Mouse (Mus musculus) liver, embryonic 14.5 days (tissue): ENCODE results near the gene Rdh13. TPM values are rescaled to one million over a fixed set of nuclear protein-coding genes. Genes with fewer than 3 reads are reported as not detected.
A peak's percentile ranks its signal among the peaks of the same experiment; 100 is the strongest.

Experiments used
- ATAC-seq: fragments of 200-750 bp; cut with Nextera tagmentation; 2 replicates; pipeline ENCODE4 v1.8.0; 2017; ENCODE audit warnings: moderate number of reproducible peaks, mild to moderate bottlenecking, moderate library complexity; ENCODE audit not compliant: insufficient read depth
- DNase-seq, 3 experiments: peaks; one replicate each; pipeline ENCODE4 v3.0.0-alpha.2; 2012 to 2013; ENCODE audit warnings: low read depth in 3 of 3, low spot score in 3 of 3
- H3K27ac ChIP-seq: fragments of 300-500 bp; sonication (generic); 2 replicates; pipeline ENCODE4 v1.5.1; 2014; ENCODE audit warnings: moderate library complexity, mild to moderate bottlenecking, control low read depth, inconsistent platforms
- H3K27me3 ChIP-seq: fragments of 300-500 bp; sonication (generic); 2 replicates; pipeline ENCODE4 v1.6.1; 2014; ENCODE audit warnings: mild to moderate bottlenecking, low read length, moderate library complexity; ENCODE audit not compliant: control insufficient read depth, insufficient read depth
- H3K36me3 ChIP-seq: fragments of 300-500 bp; sonication (generic); replicated peaks from 2 replicates; pipeline ENCODE4 v1.6.1; 2014; ENCODE audit warnings: low read depth; ENCODE audit not compliant: control insufficient read depth, insufficient read depth
- H3K4me1 ChIP-seq, 2 experiments: fragments of 200-500 bp in 1 of 2; fragments of 300-500 bp in 1 of 2; sonication (generic) in 1 of 2; replicated peaks; 2 replicates each; pipeline ENCODE4 v1.6.1; 2012 to 2014; ENCODE audit warnings: antibody characterized with exemption in 1 of 2, inconsistent platforms in 1 of 2, low read length in 1 of 2; ENCODE audit not compliant: control insufficient read depth in 2 of 2, insufficient read depth in 2 of 2
- H3K4me2 ChIP-seq: fragments of 300-500 bp; sonication (generic); 2 replicates; pipeline ENCODE4 v1.6.1; 2014; ENCODE audit warnings: low read depth, mild to moderate bottlenecking, control low read depth, moderate library complexity
- H3K4me3 ChIP-seq, 2 experiments: fragments of 200-500 bp in 1 of 2; fragments of 300-500 bp in 1 of 2; sonication (generic) in 1 of 2; 2 replicates each; pipeline ENCODE4 v1.5.1; 2012 to 2014; ENCODE audit warnings: low read depth in 2 of 2, low read length in 2 of 2, mild to moderate bottlenecking in 2 of 2, control low read depth in 1 of 2, inconsistent platforms in 1 of 2, moderate library complexity in 1 of 2; ENCODE audit not compliant: insufficient read depth in 1 of 2
- H3K9ac ChIP-seq: fragments of 300-500 bp; sonication (generic); replicated peaks from 2 replicates; pipeline ENCODE4 v1.6.1; 2014; ENCODE audit warnings: mild to moderate bottlenecking, control low read depth, moderate library complexity
- H3K9me3 ChIP-seq: fragments of 300-500 bp; sonication (generic); 2 replicates; pipeline ENCODE4 v1.6.1; 2016; ENCODE audit warnings: low read length, mixed read lengths; ENCODE audit not compliant: control insufficient read depth
- CTCF ChIP-seq: IDR thresholded peaks from 2 replicates; pipeline ENCODE4 v1.5.1; 2016; ENCODE audit warnings: antibody characterized with exemption, low read depth, control low read depth
- EP300 ChIP-seq: IDR thresholded peaks from 2 replicates; pipeline ENCODE4 v1.6.1; 2016; ENCODE audit warnings: antibody characterized with exemption, low read depth
- WGBS: fragments of 180-500 bp; shearing (Covaris S2); extraction: QIAGEN DNeasy Blood & Tissue Kit; methylation state at CpG from one replicate; pipeline ENCODE4 v1.1.7; 2014; ENCODE audit not compliant: insufficient replicate concordance; 5-methylcytosine and 5-hydroxymethylcytosine counted together
- polyA plus RNA-seq, 2 experiments: library from polyadenylated mRNA; depleted of rRNA in 1 of 2; stranded (reverse) in 1 of 2; unstranded in 1 of 2; fragments of >200 nt; fragmentation: Nextera tagmentation in 1 of 2; extraction: Ambion mirVana in 1 of 2; gene quantifications; 2 replicates each; pipeline versions ENCODE4 v1.2.1 to v1.2.3; 2012 to 2014

The Rdh13 gene
- polyA plus RNA-seq, 2 experiments, result 4.0 to 5.2 TPM

DNA sequence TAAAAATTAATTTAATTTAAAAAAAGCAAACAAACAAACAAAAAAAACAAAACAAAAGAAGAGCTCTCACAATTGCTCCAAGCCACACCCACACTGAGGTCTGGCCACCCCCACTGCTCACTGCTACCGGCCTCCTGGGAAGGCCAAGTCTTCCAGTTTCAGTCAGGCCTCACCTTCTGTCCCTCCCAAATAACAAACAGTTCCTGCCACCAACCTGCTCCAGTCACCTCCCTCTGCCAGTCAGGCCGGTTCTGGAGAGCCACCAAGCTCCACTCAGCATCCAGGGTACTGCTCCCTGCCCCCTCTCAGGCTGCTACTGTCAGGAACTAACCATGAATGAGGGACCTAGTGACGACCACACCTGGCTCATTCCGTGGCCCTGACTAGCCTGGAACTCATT, 7.2 kb upstream of the Rdh13 start:
- 27% methylated on average over 4 of the region's 4 CpGs for WGBS
- Histone ChIP-seq H3K27me3 (no peaks in the 10 kb centered on the region), H3K4me1 (peaks cover 0 to 2% of the 10 kb centered on the region in 2 experiments; a peak in 2 of 4 replicates), H3K27ac (no peak overlapping the region), H3K36me3 (no peaks in the 10 kb centered on the region), H3K9ac (no peak overlapping the region), H3K4me2 (no peak overlapping the region), H3K9me3 (no peaks in the 10 kb centered on the region), H3K4me3 (no peak overlapping the region)
- DNase-seq (no peak), ATAC-seq (no peak)
- TF ChIP-seq EP300, result no peak
- no peak for TF ChIP-seq CTCF

DNA sequence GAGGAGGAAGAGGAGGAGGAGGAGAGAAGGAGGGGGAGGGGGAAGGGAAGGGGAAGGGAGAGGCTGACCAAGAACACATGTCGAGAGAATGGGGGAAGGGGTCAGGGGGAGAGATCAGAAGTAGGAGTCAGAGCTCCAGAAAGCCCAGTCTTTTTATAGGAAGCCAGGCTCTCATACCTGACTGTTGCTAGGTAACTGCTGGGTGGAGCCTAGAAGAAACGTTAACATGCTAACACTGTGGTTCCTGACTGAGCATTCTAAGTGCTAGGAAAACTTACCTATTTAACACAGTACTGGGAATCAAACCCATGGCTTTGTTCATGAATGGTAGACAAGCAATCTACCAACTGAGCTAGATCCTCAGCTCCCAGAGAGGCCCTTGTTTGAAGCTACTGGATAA, 3.8 kb upstream of the Rdh13 start:
- H3K4me3 ChIP-seq, result no peak overlapping the region
- no peaks in the 10 kb centered on the region for H3K27me3 ChIP-seq
- no peaks in the 10 kb centered on the region for H3K36me3 ChIP-seq
- no peak overlapping the region for H3K27ac ChIP-seq
- H3K4me1 ChIP-seq, result peaks cover 0 to 4% of the 10 kb centered on the region in 2 experiments; a peak in 3 of 4 replicates
- WGBS, result 11% methylated on average over 2 of the region's 2 CpGs
- H3K4me2 ChIP-seq, result no peak overlapping the region
- no peak for ATAC-seq
- DNase-seq, result no peak
- H3K9me3 ChIP-seq, result no peaks in the 10 kb centered on the region
- TF ChIP-seq EP300 (no peak), CTCF (no peak)
- no peak overlapping the region for H3K9ac ChIP-seq

DNA sequence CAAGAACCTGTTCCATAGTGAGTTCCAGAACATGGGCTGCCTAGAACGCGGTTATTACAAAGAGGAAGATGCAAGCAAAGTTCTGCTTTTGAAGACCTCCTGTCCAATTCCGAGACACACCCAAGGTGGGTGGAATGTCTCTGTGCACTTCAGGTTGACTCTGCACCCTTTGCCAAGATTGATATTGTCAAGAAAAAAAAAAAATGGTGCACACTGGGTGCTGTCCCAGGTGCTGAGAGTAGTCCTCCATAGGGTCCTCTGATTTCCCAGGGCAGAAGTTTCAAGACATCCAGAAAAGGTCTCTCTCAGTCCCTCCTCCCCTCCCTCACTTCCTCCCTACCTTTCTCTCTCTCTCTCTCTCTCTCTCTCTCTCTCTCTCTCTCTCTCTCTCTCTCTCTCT, 3.0 kb upstream of the Rdh13 start:
- no peak overlapping the region for H3K4me2 ChIP-seq
- H3K4me1 ChIP-seq, result peaks cover 0 to 4% of the 10 kb centered on the region in 2 experiments; a peak in 3 of 4 replicates
- DNase-seq (no peak), ATAC-seq (no peak)
- H3K9ac ChIP-seq, result no peak overlapping the region
- no peaks in the 10 kb centered on the region for H3K27me3 ChIP-seq
- no peak overlapping the region for H3K27ac ChIP-seq
- 57% methylated on average over 3 of the region's 3 CpGs for WGBS
- no peak for TF ChIP-seq CTCF
- no peak for TF ChIP-seq EP300
- H3K36me3 ChIP-seq, result no peaks in the 10 kb centered on the region
- H3K9me3 ChIP-seq, result no peaks in the 10 kb centered on the region
- no peak overlapping the region for H3K4me3 ChIP-seq

DNA sequence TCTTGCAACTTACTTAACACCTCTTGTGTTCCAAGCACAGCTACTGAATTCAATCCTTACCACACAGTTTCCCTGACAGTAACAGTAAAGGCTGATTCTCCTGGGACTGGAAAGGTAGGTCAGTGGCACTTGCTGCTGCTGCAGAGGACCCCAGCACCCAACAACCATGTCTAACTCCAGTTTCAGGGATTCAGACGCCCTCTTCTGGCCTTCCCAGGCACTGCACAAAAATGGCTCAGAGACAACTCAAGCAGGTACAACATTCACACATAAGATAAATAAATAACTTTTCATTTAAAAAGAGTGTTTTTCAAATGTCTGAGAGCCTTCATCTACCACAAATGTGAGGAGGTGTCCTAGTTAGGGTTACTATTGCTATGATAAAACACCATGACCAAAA, 1.7 kb upstream of the Rdh13 start:
- H3K4me2 ChIP-seq, result no peak overlapping the region
- TF ChIP-seq EP300 (no peak), CTCF (peak; percentile 65)

DNA sequence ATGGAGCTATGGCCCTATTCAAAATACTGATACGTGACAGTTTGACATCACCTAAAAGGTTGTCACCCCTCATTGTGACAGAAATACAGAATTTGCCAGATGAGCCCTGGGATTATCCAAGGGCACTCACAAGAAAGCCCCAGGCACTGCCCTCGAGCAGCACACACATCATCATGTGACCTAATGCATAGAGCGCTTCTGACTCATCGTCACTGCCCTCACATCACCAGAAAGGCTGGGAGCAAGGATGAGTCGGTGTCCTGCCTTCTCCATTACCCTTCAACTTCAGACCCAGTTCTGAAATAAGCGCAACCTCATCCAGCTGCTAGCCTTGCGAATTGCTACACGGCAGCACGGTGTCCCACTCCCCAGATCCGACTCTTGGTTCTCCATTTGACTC, 4.9 kb downstream of the Rdh13 start:
- H3K4me1 ChIP-seq, result peaks cover 0 to 2% of the 10 kb centered on the region in 2 experiments; a peak in 2 of 4 replicates
- H3K9ac ChIP-seq, result no peak overlapping the region
- no peaks in the 10 kb centered on the region for H3K9me3 ChIP-seq
- no peak for TF ChIP-seq EP300
- no peak for TF ChIP-seq CTCF
- ATAC-seq (no peak), DNase-seq (no peak)
- H3K36me3 ChIP-seq, result no peaks in the 10 kb centered on the region
- WGBS, result 78% methylated on average over 10 of the region's 10 CpGs
- no peak overlapping the region for H3K27ac ChIP-seq
- H3K4me2 ChIP-seq, result no peak overlapping the region
- no peak overlapping the region for H3K4me3 ChIP-seq
- no peaks in the 10 kb centered on the region for H3K27me3 ChIP-seq

More for the DNA sequence above, 1.7 kb upstream of the Rdh13 start:
- peaks cover 0 to 2% of the 10 kb centered on the region in 2 experiments; a peak in 3 of 4 replicates for H3K4me1 ChIP-seq
- H3K27ac ChIP-seq, result no peak overlapping the region
- no peaks in the 10 kb centered on the region for H3K9me3 ChIP-seq
- DNase-seq (no peak), ATAC-seq (no peak)
- H3K36me3 ChIP-seq, result no peaks in the 10 kb centered on the region
- no peak overlapping the region for H3K9ac ChIP-seq
- no peak overlapping the region for H3K4me3 ChIP-seq
- 0% methylated on average over 1 of the region's 1 CpGs for WGBS
- H3K27me3 ChIP-seq, result no peaks in the 10 kb centered on the region
